Mouse (Mus musculus) monocyte, adult 5-6 weeks (primary cell): ENCODE data around the gene Hist1h2bg. TPM values are rescaled to one million over a fixed set of nuclear protein-coding genes. Genes with fewer than 3 reads are reported as not detected.
"Not testable (repeated sequence)": the region's sequence is repeated elsewhere in the genome, so short reads cannot be mapped to it uniquely, and the experiment has no call there.

Source experiments
- ATAC-seq: fragments of 153-309, 156-312 bp; replicated peaks from 2 replicates; pipeline ENCODE4 v1.8.0; 2017; ENCODE audit warnings: mild to moderate bottlenecking; ENCODE audit not compliant: low TSS enrichment, insufficient number of reproducible peaks, severe bottlenecking, poor library complexity, low FRiP score
- total RNA-seq: library from RNA; stranded (forward); fragments of 200-1000, 200-491, 200-594 nt; gene quantifications from 3 replicates; pipeline ENCODE4 v1.2.3, GENCODE M21; 2017

Gene Hist1h2bg
- total RNA-seq, 1 experiment from 2014 or later: 86.4 TPM

- ATAC-seq: no peak
These were observed 5.9 kb downstream of the Hist1h2bg start for GRCm38 (mm10) chr13:23576906-23577639.

GRCm38 (mm10) chr13:23577835-23578234, 6.6 kb downstream of the Hist1h2bg start:
- no peak for ATAC-seq

- peak; percentile 92 for ATAC-seq
These were observed 10.4 kb downstream of the Hist1h2bg start, which contains the start of gene Hist1h4d for GRCm38 (mm10) chr13:23581408-23582218. Hist1h4d (plus strand) TSS chr13:23581598.

DNA sequence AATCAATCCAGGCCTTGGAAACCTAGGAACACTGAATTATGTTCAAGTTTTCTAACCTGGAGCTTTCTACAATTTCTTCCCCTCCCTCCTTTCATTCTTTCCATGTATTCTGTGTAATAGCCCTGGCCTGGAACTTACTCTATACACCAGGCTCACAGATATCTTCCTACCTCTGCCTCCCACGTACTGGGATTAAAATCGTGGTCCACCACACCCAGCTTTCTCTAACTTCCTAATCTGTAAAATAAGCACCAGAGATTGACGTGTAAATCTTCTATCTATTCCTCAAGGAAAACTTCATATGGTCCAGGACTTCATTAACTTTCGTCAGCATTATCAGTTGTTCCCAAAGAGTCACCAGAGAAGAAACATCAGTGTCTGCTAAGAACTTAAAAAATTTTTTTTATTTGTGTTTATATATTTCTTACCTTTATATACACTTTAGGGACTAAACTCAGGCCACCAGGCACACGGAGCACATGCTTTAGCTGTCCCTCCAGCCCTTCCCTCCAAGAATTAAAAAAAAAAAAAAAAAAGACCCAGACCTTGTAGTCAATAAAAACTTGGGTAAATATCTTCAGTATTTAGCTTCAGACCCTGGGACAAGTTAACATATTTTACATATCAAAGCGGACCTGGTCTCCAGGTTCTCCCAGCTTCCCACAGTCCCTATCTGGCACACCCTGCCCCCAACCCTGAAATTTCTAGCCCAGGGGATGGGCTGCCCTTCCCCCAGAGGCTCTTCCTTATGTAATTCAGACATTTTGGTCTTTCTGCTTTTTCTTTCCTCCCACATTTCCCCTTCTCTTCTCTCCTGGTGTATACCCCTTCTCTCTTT, 11.2 kb downstream of the Hist1h2bg start:
- no peak for ATAC-seq

- no peak for ATAC-seq
These were observed 12.3 kb downstream of the Hist1h2bg start for GRCm38 (mm10) chr13:23583387-23584068.

DNA sequence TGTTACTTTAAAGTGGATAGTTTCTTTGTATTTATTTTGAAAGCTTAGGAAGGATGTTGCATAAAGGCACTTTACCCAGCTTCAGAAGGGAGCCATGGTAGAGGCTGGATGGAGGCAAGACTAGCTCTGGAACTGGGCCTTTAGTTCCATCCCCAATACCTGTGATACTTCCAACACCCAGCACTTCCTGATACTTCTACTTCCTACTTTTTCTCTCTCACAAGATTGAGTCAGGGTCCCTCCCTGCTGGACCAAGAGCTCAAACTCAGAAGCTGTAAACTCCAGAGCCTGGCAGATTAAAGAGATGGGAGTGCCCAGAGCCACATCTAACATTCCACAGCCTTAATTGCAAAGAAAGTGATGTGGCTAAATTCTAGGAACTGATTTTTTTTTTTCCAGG, 13.1 kb downstream of the Hist1h2bg start:
- ATAC-seq: no peak

DNA sequence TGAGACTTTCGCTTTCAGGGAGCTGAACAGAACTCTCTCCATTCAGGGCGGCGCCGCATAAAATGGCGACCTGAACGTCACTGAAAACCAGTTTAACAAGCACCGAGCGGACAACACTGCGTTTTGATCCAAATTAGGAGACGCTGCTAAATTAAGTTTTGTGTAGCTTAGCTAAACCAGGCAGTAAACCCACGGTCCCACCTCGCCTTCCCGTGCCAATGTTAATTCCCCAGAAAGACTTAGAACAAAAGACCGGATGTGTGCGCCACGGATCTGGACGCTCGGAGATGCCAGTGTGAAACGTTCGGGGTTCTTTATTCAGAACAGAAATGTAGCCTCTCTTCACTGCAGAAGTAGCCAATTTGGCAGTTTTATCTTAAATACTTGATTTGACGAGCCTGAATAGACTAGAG, 13.8 kb downstream of the Hist1h2bg start:
- ATAC-seq: peak; percentile 64

DNA sequence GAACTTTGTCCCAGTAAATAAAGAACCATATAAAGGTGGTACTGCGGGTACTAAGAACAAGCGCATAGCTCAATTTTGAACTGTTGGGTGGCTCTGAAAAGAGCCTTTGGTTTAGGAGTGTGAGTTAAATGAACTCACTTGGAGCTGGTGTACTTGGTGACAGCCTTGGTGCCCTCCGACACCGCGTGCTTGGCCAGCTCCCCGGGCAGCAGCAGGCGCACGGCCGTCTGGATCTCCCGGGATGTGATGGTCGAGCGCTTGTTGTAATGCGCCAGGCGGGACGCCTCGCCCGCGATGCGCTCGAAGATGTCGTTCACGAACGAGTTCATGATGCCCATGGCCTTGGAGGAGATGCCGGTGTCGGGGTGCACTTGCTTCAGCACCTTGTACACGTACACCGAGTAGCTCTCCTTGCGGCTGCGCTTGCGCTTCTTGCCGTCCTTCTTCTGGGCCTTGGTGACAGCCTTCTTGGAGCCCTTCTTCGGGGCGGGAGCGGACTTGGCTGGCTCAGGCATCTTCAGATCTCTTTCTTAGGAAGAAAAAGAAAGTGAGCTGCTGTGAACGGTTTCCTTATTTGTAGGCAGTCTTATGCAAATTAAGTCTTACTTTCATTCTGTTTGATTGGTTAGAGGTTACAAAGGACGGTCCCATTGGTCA, 14.4 kb downstream of the Hist1h2bg start:
- peak; percentile 78 for ATAC-seq

DNA sequence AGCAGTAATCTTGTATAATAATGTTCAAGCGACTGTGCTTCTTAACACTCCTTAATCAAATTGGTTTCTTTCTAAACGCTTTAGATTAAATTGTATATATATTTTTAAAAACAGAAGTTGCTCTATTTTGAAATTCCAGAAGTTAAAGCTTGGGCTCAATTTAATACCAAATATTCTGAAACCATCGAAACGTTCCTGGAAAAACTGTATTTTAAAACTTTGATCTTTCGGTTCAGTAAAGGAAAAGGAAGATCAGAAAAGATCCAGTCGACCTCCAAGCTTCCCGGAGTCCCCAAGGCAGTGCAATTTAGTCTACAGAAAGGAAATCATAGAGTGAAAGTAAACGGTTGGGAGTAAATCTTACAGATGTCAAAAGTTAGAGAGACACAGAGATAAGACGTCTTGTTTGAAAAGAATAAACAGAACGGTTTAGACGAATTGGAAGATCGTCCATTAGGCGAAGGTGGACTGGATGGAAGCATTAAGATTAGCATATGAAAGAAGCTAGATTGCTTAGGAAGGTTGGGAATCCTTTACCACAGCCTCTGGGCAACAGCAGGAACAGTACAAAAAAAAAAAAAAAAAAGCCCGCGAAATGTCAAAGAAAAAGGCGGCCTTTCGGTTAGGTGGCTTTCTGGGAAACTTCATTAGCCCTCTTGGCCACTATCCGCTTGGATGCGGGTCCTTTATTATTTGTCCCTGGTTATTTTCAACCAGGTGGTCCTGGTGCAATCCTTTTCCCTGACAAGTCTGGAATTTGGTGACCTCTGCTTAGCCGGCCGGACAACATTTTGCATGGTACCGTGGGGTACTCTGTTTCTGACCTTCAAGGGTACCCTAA, 15.1 kb downstream of the Hist1h2bg start:
- no peak for ATAC-seq

DNA sequence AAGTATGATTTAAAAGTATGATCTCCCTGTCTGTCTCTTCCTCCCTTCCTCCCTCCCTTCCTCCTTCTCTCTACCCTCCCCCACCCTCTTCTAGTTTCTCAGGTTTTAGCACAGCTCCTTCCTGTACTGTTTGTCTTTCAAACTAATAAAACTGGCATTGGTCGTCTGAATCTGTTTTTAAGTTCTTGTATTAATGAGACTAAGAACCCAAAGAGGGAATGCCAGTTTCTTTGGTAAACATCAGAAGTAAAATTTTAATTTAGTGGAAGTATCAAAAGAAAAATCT, 15.7 kb downstream of the Hist1h2bg start:
- ATAC-seq: no peak

DNA sequence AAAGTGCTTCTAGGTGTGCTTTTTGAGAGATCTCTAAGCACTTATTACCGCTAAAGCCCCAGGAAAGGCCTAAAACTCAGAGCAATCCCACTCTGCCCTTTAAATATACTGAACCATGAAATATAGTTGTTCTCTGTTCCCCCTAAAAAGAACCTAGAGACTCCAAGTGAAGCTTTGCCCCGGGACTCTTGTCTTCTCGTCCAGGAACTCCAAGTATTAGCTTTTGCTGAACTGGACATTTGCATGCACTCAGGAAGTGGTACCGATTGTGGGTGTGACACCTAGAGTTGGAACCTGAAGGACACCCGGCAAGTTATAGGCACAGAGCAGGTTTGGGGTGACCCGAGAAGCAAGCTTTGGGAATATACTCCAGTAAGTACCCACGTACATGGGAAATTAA, 20.0 kb downstream of the Hist1h2bg start:
- no peak for ATAC-seq

DNA sequence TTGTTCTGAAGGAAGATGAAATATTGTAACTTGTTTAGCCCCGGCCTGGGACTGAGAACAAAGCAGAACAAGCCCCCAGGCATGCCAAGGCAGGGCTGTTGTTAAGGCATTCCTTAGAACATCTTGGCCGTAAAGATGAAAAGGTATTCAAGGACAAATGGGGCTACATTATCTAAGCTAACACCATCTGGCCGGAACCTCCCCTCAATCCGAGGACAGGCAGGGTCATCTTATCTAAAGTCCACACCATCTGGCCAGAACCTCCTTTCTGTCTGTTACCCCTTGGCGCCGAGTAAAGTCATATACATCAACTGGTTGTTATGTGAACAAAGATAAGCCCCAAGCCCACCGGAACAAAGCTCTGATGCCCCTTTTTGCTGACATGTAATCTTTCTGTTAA, 20.7 kb downstream of the Hist1h2bg start:
- ATAC-seq: not testable (repeated sequence)

GRCm38 (mm10) chr13:23592614-23593013, 21.4 kb downstream of the Hist1h2bg start:
- no peak for ATAC-seq

- ATAC-seq: no peak
These were observed 22.0 kb downstream of the Hist1h2bg start for GRCm38 (mm10) chr13:23593051-23593770.

GRCm38 (mm10) chr13:23595185-23595584, 24.0 kb downstream of the Hist1h2bg start:
- no peak for ATAC-seq

- no peak for ATAC-seq
These were observed 24.6 kb downstream of the Hist1h2bg start for GRCm38 (mm10) chr13:23595622-23596372.
